Mouse (Mus musculus) liver, adult 2 months (tissue): ENCODE data around the gene Mmab.

ENCODE experiments used
- CTCF ChIP-seq: fragments of 200-500 bp; IDR thresholded peaks from 2 replicates; pipeline ENCODE4 v1.5.1; 2011; ENCODE audit warnings: low read depth, low read length, control low read depth
- POLR2A ChIP-seq: fragments of 200-500 bp; IDR thresholded peaks from 2 replicates; pipeline ENCODE4 v1.6.1; 2011; ENCODE audit warnings: low read length, control low read depth; ENCODE audit not compliant: insufficient read depth; ENCODE audit errors: extremely low read depth

DNA sequence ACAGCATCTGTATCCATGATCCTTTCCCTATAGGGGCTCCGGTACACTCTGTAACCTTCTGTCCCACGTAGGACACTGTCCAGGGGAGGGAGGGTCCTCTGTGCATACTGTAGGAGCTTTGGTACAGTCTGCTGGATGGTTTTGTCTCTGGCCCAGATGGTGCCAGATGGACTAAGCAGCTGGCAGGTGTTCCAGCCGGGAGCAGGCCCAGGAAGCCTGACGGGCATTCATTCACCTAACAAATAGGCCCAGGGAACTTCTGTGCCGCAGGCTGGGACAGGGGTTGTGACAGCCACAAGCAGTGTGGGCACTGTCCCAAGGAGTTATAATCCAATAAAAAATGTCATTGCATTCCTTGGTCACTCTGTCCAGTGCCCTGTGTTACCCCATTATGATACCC is 19.9 kb downstream of the Mmab start:
- TF ChIP-seq CTCF (no peak), POLR2A (no peak)
